Mouse (Mus musculus) bone marrow, adult 2 months (tissue): Measurements from ENCODE around the gene Trappc11.

Experiments
- CTCF ChIP-seq: fragments of 200-500 bp; IDR thresholded peaks from 2 replicates; pipeline ENCODE4 v1.5.1; 2011; ENCODE audit warnings: low read length, control low read depth; ENCODE audit not compliant: control insufficient read depth, insufficient read depth
- POLR2A ChIP-seq: fragments of 200-500 bp; IDR thresholded peaks from 2 replicates; pipeline ENCODE4 v1.6.1; 2011; ENCODE audit warnings: low read depth, mild to moderate bottlenecking, control low read depth, low read length, borderline replicate concordance; ENCODE audit not compliant: control insufficient read depth

DNA sequence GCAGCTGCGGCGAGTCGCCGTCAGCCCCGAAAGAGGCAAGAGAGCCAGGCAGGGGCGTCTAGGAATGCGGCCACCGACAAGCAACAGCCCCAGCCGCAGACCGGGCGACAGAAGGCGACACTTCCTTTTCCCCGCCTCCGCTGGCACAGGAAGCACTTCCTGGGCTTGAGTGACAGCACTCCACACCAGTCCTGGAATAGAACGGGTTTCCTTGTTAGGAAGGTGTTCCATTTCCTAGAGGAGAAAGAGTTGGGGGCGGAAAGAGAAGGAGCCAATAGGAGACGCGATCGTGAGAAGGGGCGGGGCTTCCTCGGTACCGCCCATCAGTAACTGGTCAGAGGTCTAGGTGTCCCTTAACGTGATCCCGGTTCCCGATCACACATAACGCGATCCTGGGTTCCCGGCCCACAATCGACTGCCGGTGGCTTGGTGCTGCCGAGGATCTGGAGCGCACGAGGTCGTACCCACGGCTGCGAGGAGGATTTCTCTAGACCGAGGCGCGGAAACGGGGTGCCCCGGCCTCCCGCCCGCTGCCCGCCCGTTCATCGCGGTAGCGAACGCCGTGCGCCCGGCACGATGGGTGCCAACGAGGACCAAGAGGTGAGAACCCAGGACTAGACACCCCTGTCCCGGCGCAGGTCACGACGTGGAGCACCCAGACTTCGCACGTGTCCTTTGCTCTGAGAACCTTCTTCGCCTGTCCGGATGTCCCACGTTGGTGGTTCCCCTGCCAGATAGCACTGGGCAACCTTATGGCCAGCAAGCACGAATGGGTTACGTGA, at the start of gene Trappc11, which contains the start of gene Rwdd4a:
- TF ChIP-seq POLR2A (peak; percentile 60; the same call in 1 of the 2 replicates), CTCF (no peak)
